Mouse (Mus musculus): ENCODE data around the gene Wdr82. TPM values are rescaled to one million over a fixed set of nuclear protein-coding genes. Genes with fewer than 3 reads are reported as not detected.

Wdr82 gene
- total and polyA plus RNA-seq, 3 experiments: 15.1 to 103 (median 92.0) TPM

GRCm38 (mm10) chr9:106230051-106230733, 59.5 kb downstream of the Wdr82 start:
- Histone ChIP-seq H3K4me3 (ENCODE audit: low read depth, low read length) (no peak overlapping the region), H3K4me1 (ENCODE audit: insufficient read depth, low read depth, low read length) (peaks cover 19% of the 10 kb centered on the region), H3K27me3 (ENCODE audit: insufficient read depth, low read length) (peaks cover 19% of the 10 kb centered on the region), H3K9me3 (replicated peaks) (no peaks in the 10 kb centered on the region), H3K36me3 (replicated peaks) (peaks cover 29% of the 10 kb centered on the region)
- TF ChIP-seq TAL1 (conservative IDR thresholded peaks at IDR 0.05; ENCODE audit: low read depth, low read length): no peak
- TF ChIP-seq GATA1 (IDR thresholded peaks at IDR 0.05; ENCODE audit: borderline replicate concordance, low read length): no peak
- no peak for TF ChIP-seq CTCF (IDR thresholded peaks at IDR 0.05; ENCODE audit: low read depth, low read length)
- no peak for TF ChIP-seq GATA2 (IDR thresholded peaks at IDR 0.05; ENCODE audit: borderline replicate concordance, low read depth, low read length)
- TF ChIP-seq POLR2AphosphoS5 (IDR thresholded peaks at IDR 0.05; ENCODE audit: insufficient replicate concordance, low read depth, low read length): no peak
- DNase-seq (ENCODE audit: low spot score) (peak; percentile 42), ATAC-seq (ENCODE audit: extremely low read depth, insufficient number of reproducible peaks, low FRiP score, poor library complexity, severe bottlenecking) (peak; percentile 34)

- ATAC-seq (ENCODE audit: extremely low read depth, insufficient number of reproducible peaks, low FRiP score, poor library complexity, severe bottlenecking) (no peak), DNase-seq (ENCODE audit: low spot score) (no peak)
- Histone ChIP-seq H3K36me3 (replicated peaks) (peaks cover 34% of the 10 kb centered on the region), H3K4me3 (ENCODE audit: low read depth, low read length) (no peak overlapping the region), H3K4me1 (ENCODE audit: insufficient read depth, low read depth, low read length) (peaks cover 19% of the 10 kb centered on the region), H3K27me3 (ENCODE audit: insufficient read depth, low read length) (peaks cover 14% of the 10 kb centered on the region), H3K9me3 (replicated peaks) (no peaks in the 10 kb centered on the region)
- no peak for TF ChIP-seq POLR2AphosphoS5 (IDR thresholded peaks at IDR 0.05; ENCODE audit: insufficient replicate concordance, low read depth, low read length)
- peak; percentile 14; the same call in 1 of the 2 replicates for TF ChIP-seq CTCF (IDR thresholded peaks at IDR 0.05; ENCODE audit: low read depth, low read length)
Observed at GRCm38 (mm10) chr9:106230734-106231106, 60.0 kb downstream of the Wdr82 start.

- DNase-seq (ENCODE audit: low spot score): no peak
- ATAC-seq (ENCODE audit: extremely low read depth, insufficient number of reproducible peaks, low FRiP score, poor library complexity, severe bottlenecking): no peak
- no peak overlapping the region for H3K4me3 ChIP-seq (ENCODE audit: low read depth, low read length)
- H3K27me3 ChIP-seq (ENCODE audit: insufficient read depth, low read length): peaks cover 9% of the 10 kb centered on the region
- no peaks in the 10 kb centered on the region for H3K9me3 ChIP-seq (replicated peaks)
- no peak for TF ChIP-seq TAL1 (conservative IDR thresholded peaks at IDR 0.05; ENCODE audit: low read depth, low read length)
- peaks cover 19% of the 10 kb centered on the region for H3K4me1 ChIP-seq (ENCODE audit: insufficient read depth, low read depth, low read length)
- peaks cover 39% of the 10 kb centered on the region for H3K36me3 ChIP-seq (replicated peaks)
Observed at GRCm38 (mm10) chr9:106231220-106231619, 60.5 kb downstream of the Wdr82 start.

- ATAC-seq (ENCODE audit: extremely low read depth, insufficient number of reproducible peaks, low FRiP score, poor library complexity, severe bottlenecking) (no peak), DNase-seq (ENCODE audit: low spot score) (no peak)
- Histone ChIP-seq H3K9me3 (replicated peaks) (no peaks in the 10 kb centered on the region), H3K4me1 (ENCODE audit: insufficient read depth, low read depth, low read length) (peaks cover 19% of the 10 kb centered on the region), H3K36me3 (replicated peaks) (peaks cover 45% of the 10 kb centered on the region), H3K27me3 (ENCODE audit: insufficient read depth, low read length) (0 out of 2 replicates have a peak, but pooled peaks cover 5% of the 10 kb centered on the region), H3K4me3 (ENCODE audit: low read depth, low read length) (no peak overlapping the region)
- TF ChIP-seq CTCF (IDR thresholded peaks at IDR 0.05; ENCODE audit: low read depth, low read length) (no peak), GATA1 (IDR thresholded peaks at IDR 0.05; ENCODE audit: borderline replicate concordance, low read length) (no peak), TAL1 (conservative IDR thresholded peaks at IDR 0.05; ENCODE audit: low read depth, low read length) (no peak), GATA2 (IDR thresholded peaks at IDR 0.05; ENCODE audit: borderline replicate concordance, low read depth, low read length) (no peak), POLR2AphosphoS5 (IDR thresholded peaks at IDR 0.05; ENCODE audit: insufficient replicate concordance, low read depth, low read length) (no peak)
Observed at GRCm38 (mm10) chr9:106231816-106232215, 61.1 kb downstream of the Wdr82 start.

GRCm38 (mm10) chr9:106232956-106233355, 62.2 kb downstream of the Wdr82 start:
- Histone ChIP-seq H3K36me3 (replicated peaks) (peaks cover 56% of the 10 kb centered on the region), H3K9me3 (replicated peaks) (no peaks in the 10 kb centered on the region), H3K4me1 (ENCODE audit: insufficient read depth, low read depth, low read length) (peaks cover 19% of the 10 kb centered on the region), H3K27me3 (ENCODE audit: insufficient read depth, low read length) (0 out of 2 replicates have a peak, but pooled peaks cover 5% of the 10 kb centered on the region), H3K4me3 (ENCODE audit: low read depth, low read length) (no peak overlapping the region)
- DNase-seq (ENCODE audit: low spot score) (no peak), ATAC-seq (ENCODE audit: extremely low read depth, insufficient number of reproducible peaks, low FRiP score, poor library complexity, severe bottlenecking) (no peak)
- no peak for TF ChIP-seq POLR2AphosphoS5 (IDR thresholded peaks at IDR 0.05; ENCODE audit: insufficient replicate concordance, low read depth, low read length)
- TF ChIP-seq GATA1 (IDR thresholded peaks at IDR 0.05; ENCODE audit: borderline replicate concordance, low read length): no peak

GRCm38 (mm10) chr9:106233953-106234352, 63.2 kb downstream of the Wdr82 start:
- DNase-seq (ENCODE audit: low spot score) (no peak), ATAC-seq (ENCODE audit: extremely low read depth, insufficient number of reproducible peaks, low FRiP score, poor library complexity, severe bottlenecking) (no peak)
- peaks cover 16% of the 10 kb centered on the region for H3K4me1 ChIP-seq (ENCODE audit: insufficient read depth, low read depth, low read length)
- TF ChIP-seq POLR2AphosphoS5 (IDR thresholded peaks at IDR 0.05; ENCODE audit: insufficient replicate concordance, low read depth, low read length) (no peak), TAL1 (conservative IDR thresholded peaks at IDR 0.05; ENCODE audit: low read depth, low read length) (no peak), CTCF (IDR thresholded peaks at IDR 0.05; ENCODE audit: low read depth, low read length) (no peak), GATA2 (IDR thresholded peaks at IDR 0.05; ENCODE audit: borderline replicate concordance, low read depth, low read length) (no peak), GATA1 (IDR thresholded peaks at IDR 0.05; ENCODE audit: borderline replicate concordance, low read length) (no peak)
- H3K9me3 ChIP-seq (replicated peaks): no peaks in the 10 kb centered on the region
- H3K36me3 ChIP-seq (replicated peaks): peaks cover 66% of the 10 kb centered on the region
- no peak overlapping the region for H3K4me3 ChIP-seq (ENCODE audit: low read depth, low read length)
- H3K27me3 ChIP-seq (ENCODE audit: insufficient read depth, low read length): 0 out of 2 replicates have a peak, but pooled peaks cover 5% of the 10 kb centered on the region

Data from G1E (cell line).